Mouse (Mus musculus) large intestine, adult 2 months (tissue): ENCODE measurements around the gene Rnf215. TPM values are rescaled to one million over a fixed set of nuclear protein-coding genes. Genes with fewer than 3 reads are reported as not detected.

Source experiments
- DNase-seq: peaks from one replicate; pipeline ENCODE4 v3.0.0-alpha.2; 2012; ENCODE audit warnings: low read depth, low spot score
- WGBS: fragments of 180-500 bp; shearing (Covaris S2); methylation state at CpG from one replicate; pipeline ENCODE4 v1.1.7; 2018; 5-methylcytosine and 5-hydroxymethylcytosine counted together
- polyA plus RNA-seq: library from polyadenylated mRNA; depleted of rRNA; stranded (reverse); fragments of >200 nt; gene quantifications from 2 replicates; pipeline ENCODE4 v1.2.3, GENCODE M21; 2012

Gene Rnf215
- polyA plus RNA-seq, 1 experiment = 16.1 TPM

DNA sequence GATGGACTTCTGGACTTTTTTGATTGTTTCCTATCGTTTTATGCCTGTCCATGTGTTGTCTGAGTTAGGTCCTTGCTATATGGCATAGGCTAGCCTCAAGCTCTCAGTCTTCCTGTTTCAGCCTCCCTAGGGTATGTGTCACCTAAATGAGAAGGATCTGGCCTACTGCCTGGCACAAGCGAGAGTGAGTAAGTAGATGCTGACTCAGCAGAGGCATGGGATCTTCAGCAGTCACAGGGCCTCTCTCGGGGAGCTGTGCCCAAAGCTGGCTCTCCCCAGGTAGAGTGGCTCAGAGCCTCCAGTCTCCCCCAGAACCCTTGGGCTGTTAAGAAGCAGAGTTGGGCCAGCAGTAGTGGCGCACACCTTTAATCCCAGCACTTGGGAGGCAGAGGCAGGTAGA is 7.3 kb downstream of the Rnf215 start:
- WGBS = 82% methylated on average over 4 of the region's 4 CpGs
- no peak for DNase-seq

DNA sequence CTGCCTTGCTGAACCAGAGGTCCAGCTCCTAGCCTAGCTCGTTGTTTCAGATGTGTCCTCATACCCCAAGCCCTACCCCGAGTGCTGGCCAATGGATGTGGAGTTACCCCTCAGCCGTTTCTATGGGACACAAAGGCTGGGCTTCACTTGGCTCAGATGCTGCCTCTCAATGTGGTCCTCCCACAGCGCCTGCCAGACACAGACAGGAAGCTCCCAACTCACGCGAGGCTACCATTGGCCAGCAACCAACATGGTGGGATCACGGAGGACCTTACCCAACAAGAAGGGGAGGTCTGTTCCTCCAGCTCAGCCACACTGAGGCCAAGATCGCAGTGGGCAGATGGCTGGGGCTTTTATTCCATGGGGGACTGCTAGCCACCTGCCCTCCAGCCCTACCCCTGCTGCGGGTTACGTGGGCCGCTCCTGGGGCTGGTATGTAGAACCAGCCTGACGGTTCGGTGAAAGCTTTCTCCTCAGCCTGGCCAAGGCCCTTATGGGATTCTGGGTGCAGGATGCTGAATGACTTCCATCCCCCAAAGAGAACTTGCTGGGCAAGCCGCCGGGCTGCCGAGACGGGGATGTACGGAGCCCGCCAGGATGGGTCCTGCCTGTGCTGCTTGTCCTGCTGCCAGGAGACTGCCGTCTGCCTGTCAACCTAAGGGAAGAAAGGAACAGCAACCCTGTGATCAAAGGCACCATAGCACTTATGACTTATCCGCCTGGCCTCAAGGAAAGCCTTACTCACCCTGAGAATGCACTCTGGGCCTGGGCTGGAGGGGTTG is 8.5 kb downstream of the Rnf215 start:
- WGBS = 90% methylated on average over 21 of the region's 21 CpGs
- no peak for DNase-seq

DNA sequence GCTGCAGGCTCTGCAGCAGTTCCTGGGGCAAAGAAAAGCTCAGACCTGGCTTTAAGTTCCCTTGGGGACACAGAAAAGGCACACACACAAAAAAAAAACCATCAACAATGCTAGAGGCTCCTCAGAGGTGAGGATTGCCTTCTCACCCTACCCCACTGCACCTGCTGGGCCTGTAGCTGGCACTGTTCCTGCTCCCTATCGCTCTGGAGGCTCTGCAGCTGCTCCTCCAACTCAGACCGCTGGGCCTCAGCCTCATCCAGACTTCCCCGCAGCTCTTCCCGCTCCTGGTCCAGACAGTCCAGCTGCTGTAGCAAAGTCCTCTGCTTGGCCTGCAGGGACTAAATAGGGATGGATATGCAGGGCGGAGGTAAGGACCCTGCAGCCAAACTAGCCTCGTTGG is 11.4 kb downstream of the Rnf215 start:
- DNase-seq = no peak
- WGBS = 48% methylated on average over 6 of the region's 6 CpGs

DNA sequence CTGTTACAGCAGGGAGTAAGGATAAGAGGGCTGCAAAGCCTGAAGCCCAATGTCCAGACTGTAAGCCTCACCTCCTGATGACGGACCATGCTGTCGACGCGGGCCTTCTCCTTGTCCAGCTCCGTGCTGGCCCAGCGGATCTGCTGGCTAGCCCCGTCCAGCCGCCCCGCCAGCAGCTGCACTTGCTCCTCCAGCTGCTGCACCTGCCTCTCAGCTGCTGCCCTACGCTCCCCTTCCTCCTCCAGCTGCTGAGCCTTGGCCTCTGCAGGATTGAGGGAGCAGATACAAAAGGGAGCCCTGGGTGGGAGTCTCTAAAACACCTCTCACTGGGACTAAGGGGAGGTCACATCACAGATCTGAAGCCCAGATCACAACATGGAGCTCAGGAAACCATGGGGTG is 12.1 kb downstream of the Rnf215 start:
- WGBS = 88% methylated on average over 10 of the region's 10 CpGs
- no peak for DNase-seq

DNA sequence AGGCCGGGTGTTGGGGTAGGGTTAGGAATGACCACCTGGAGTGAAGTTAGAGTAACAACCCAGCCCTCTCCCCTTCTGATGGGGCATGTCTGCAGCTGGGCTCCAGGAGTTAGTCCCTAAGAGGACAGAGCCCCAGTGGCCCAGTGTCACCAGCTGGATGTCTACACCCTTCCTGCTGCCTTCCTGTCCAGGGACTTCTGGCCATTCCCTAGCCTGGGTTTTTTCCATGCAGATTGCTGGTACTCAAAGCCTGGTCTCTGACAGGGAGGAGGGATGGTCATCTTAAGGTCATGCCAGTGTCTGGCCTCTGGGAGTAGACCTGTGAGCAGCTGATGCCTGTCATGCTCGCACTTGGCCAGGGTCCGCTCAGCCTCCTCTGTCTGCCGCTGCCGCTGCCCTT is 13.1 kb downstream of the Rnf215 start:
- DNase-seq = no peak
- WGBS = 94% methylated on average over 5 of the region's 5 CpGs

DNA sequence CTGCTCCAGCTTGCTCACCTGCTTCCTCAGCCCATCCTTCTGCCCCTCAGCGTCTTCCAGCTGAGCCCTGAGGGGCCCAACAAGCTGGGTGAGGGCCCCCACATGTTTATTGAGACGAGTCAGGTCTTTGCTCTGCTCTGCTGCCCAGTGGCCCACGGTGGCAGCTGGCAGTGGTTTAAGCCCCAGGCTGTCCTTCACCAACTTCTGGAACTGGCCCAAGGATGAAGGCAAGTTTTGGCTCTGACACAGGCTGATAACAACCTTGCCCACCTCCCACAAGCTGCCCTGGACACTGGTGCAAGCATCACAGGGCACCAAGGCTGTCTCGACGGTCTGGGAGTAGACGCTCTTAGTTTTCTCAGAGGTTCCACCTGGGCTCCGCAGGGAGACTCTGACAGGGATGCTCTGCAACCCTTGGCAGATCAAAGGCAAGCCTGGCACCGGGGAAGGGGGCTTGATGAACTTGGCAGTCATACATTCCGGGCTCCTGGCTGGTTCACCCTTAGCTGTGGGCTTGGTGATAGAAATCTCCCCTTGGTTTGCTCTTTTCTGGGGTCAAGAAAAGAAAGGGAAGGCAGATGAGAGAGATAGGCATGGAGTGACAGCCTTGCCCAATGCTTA is 13.6 kb downstream of the Rnf215 start:
- no peak for DNase-seq
- WGBS = 88% methylated on average over 9 of the region's 9 CpGs

DNA sequence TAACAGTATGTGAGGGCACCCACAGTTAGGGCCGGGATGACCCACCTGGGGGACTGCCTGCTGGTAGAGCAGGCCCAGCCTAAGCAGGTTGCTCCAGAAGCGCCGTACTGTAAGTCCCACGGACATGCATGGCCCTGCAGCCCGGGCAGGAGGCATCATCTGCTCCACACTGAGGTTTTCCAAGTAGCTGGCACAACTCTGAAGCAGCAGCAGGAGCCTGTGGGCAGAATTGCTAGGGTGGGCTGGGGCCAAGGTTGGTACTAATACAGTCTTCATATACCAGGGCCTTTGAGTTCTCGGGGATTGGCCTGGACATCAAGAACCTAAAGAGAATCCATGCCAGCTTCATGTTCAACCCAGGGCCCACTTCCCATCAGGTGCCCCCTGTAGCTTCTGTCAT is 14.9 kb downstream of the Rnf215 start:
- 93% methylated on average over 6 of the region's 6 CpGs for WGBS
- DNase-seq = no peak

DNA sequence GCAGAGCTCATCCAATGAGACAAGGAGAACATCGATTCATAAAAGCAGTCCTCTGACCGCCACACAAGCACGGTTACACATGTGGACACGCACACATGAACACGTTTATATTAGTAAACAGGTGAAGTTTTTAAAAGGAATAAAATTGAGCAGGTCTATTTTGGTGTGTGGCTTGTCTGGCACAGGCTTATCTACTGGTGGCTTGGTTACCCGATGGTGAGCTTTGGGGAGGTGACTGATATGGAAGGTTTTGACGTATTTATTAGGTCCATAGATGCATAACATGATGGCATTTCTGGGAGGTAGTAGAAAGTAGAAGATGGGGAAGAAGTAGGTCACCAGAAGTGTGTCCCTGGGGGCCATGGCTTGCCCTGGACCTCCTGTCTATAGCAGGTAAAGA is 18.7 kb downstream of the Rnf215 start:
- 93% methylated on average over 7 of the region's 7 CpGs for WGBS
- no peak for DNase-seq

DNA sequence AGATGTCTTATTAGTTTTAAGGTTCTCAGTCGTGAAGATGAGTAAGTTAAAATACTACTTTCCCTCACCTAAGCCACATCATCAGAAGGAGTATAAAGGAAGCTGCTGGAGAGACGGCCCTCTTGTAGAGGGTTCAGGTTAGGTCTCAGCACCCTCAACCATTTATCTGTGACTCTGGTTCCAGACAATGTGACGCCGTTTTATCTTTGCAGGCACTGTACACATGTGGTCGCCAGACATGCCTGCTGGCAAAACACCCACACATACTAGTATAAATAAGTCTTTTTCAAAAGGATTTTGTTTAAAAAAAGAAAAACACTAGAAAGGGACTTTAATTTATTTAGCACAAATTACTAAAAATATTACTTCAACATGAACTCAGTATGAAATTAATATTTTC is 20.6 kb downstream of the Rnf215 start:
- DNase-seq = no peak
- WGBS = 85% methylated on average over 5 of the region's 5 CpGs

DNA sequence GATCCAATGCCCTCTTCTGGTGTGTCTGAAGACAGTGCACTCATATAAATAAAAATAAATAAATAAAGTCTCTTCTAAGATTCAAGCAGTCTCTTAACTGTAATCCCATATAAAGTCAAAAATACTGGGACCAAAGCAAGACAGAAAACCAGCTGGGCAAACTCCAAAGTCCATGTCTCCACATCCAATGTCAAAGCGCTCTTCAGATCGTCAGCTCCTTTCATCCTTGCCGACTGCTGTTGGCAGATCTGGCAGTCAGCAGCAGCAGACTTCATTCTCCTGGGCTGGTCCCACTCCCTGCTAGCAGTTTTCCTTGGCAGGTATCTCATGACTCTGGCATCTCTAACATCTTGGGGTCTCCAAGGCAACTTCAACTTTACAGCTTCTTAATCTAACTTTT is 23.7 kb downstream of the Rnf215 start:
- no peak for DNase-seq
- WGBS = 68% methylated on average over 3 of the region's 3 CpGs

DNA sequence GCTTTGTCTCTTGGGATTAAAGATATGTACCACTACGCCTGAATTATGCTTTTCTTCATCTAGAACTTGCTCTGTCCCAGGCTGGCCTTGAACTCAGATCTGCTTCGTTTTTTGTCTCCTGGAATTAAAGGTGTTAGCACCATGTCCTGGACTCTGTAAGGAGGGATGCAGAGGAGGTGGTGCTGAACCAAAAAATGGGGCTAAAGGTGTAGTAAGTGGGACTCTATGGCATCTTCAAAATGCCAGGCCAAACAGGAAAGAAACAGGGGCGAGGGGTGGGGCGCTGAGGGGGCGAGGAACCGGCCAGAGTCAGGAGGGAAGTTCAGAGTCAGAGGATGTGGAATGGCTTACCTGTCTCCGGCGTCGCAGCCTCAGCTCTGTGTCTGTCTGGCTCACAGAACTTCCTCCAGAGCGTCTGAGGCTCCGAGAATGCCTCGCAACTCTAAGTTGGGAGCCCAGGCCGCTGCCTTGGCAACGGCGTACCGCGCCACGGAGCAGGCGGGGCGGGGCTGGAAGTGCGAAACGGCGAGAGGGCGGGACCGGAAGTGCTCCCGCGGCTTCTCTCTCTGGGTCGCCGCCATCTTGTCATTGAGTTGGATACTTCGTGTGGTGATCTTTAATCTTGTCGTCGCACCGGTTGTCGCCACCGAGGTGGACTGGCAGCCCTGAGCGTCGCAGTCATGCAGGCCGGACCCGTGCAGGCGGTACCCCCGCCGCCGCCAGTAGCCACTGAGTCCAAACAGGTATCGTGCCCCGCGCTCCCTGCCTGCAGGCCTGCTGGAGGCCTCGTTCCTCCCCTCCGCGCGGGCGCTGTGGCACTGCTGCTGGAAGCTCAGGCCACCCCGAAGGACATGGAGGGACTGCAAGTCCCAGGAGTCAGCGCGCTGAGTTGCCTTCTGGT is 25.1 kb downstream of the Rnf215 start, which contains the start of the genes Ccdc157 and Sf3a1:
Gene Ccdc157 (minus strand): TSS at position 486 of the 901 bp plus-strand sequence.
Gene Sf3a1 (plus strand): TSS at position 543 of the 901 bp plus-strand sequence.
- peak; percentile 75 for DNase-seq
- WGBS = 3% methylated on average over 54 of the region's 54 CpGs

DNA sequence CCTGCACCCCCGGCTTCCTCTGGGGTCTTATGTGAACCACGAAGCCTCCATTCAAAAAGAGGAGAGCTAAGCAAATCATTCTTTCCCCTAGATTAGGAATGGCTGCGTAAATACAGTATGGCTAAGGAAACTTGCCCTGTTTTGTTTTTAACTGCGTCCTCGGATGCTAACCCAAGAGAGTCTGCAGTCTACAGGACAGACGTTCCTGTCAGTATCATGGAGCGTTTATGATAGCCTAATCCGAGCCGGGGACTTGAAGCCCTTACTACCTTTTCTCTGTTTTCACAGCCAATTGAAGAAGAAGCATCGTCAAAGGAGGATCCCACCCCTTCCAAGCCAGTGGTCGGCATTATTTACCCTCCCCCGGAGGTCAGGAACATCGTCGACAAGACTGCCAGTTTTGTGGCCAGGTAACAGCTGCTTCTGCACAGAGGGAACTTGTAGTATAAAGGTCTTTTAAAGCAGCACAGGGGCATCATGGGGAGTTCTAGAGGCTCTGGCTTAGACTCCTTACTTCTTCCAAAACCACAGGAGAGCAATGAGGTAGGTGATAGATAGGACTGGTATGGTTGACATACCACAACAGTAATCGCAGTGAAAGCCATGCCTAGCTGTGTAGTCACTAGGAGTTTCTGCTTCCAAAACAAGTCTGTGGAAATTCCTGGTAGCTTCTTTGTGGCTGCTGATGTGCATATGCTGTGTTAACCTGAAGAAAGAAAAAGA is 25.9 kb downstream of the Rnf215 start:
- no peak for DNase-seq
- WGBS = 4% methylated on average over 15 of the region's 15 CpGs

DNA sequence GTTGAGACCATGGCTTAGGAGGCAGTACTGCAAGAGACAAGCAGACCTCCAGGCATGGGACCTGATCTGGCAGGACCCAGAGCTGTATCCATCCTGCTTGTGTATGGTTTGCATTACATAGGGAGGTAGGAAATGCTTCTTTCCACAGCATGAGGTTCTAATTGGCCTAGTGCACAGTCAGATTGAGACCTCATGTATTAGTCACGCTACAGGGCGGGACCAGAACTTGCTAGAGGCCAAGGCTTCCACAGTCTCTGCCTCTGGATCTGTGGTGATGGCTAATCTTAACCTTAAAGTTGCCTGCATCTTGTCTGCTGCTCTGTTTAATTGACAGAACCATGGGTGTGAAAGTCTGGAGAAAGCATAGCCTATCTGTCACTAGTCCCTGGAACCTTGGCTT is 29.7 kb downstream of the Rnf215 start:
- DNase-seq = no peak
- WGBS = 75% methylated on average over 2 of the region's 2 CpGs

DNA sequence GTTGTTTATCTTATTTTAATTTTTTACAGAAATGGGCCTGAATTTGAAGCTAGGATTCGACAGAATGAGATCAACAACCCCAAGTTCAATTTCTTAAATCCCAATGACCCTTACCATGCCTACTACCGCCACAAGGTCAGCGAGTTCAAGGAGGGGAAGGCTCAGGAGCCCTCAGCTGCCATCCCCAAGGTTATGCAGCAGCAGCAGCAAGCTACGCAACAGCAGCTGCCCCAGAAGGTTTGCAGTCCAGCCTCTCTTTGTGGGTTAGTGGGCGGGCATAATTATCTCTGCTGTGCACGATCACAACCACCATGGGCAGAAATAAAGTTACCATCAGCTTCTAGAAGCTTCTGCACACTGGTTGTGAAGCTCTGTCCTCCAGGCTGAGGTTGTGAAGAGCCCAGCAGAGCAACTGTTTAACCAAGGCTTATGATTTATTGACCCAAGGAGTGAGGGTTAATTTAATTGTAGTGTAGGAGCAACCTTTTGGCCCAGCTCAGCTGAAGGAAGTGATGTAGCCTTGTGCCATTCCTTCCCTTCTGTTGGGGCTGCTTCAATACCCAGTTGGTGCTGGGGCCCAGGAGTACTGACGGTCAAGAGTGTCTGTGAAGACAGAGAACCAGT is 31.6 kb downstream of the Rnf215 start:
- no peak for DNase-seq
- WGBS = 69% methylated on average over 7 of the region's 7 CpGs

DNA sequence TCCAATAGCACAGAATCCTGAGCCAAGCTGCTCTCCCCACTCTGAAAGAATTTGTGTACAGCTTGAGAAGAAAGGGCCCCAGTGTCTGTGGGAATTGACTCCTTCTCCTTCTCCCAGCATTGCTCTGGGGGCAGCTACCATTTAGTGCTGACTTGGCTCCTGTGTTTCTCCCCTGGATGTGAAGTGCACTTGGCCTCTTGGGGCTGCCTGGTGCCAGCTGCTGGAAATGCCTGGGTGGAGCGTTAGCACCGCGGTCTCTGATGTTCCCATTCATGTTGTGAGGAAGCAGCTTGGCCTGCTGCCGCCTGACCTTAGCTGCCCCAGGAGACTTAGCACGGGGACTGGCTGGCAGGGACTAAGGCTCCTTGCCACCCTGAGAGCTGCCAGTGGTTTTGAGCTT is 39.6 kb downstream of the Rnf215 start:
- WGBS = 79% methylated on average over 5 of the region's 5 CpGs

DNA sequence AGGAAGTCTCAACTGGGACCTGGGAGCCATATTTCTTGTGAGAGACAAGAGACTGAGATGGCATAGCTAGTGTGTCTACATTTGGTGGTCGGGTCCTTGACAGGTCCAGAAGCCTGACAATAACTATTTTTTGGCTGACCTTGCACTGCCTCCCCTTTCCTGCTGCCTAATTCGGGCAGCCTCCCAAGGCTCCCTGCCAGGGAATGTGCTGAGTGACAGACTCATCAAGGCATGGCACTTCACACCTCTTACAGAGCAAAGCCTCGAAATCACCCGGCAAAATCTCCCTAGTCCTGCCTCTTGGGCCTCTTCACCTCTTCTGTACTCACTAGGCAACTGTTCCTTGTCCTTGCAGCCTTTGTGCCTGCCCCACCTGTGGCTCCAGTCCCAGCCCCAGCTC is 42.7 kb downstream of the Rnf215 start:
- DNase-seq = no peak
- 71% methylated on average over 4 of the region's 4 CpGs for WGBS

More for the DNA sequence above, 39.6 kb downstream of the Rnf215 start:
- DNase-seq = no peak

DNA sequence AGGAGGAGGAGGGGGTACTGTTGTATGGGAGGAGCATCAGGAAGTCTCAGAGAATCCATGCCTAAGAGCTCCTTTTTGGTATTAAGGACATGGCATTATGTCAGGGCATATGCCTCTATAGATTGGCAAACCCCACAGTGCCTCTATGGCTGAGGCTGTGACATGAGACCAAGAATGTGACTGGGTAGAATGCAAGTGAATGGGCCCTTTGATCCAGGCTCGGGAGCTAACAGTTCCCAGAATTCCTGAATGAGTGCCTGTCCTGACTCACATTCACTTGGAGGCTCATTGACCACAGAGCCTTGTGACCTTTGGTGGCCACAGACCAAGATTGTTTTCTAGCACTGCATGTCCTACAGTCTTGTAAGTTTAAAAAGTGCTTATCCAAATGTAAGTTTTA is 47.1 kb downstream of the Rnf215 start:
- 14% methylated on average over 1 of the region's 1 CpGs for WGBS
- no peak for DNase-seq

DNA sequence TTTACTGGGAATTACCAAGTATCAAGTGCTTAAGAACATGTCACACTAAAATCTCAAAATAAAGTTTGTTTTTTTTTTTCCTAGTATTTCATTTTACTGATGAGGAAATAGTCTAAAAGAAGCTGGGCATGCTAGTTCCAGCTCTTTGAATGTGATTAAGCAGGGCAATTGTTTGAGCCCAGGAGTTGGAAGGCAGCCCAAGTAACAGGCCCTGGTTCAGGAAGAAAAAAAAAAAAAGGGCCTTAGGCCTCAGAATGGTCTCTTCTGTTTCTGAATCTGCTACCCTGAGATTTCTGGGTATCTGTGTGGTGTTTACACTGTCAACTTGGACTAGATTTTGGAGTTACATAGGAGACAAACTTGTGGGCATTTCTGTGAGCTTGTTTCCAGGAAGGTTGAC is 48.5 kb downstream of the Rnf215 start:
- no peak for DNase-seq

DNA sequence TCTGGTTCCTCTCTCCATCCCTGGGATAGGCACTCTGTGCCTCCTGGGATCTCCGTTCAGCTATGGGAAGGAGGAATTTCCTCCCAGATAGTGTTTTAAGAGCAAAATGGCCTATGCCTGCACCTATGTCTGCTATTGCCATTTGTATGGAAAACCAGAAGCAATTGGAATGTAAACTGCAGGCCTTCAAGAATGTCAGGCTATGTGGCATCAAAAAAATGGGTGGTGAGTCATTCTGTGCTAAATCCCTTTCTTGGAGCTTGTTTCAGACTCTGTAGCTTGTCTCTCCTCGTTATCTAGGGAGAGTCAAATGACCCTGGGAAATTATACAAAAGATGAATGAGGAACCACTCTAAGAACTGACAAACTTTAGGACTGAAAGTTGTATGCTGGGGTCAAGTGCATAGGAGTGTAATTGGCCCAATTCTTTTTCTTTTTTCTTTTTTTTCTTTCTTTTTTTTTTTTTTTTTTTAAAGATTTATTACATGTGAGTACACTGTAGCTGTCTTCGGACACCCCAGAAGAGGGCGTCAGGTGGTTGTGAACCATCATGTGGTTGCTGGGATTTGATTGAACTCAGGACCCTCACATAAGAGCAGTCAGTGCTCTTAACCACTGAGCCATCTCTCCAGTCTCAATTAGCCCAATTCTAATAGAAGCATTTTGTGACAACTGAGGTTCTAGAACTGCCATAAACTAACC is 49.4 kb downstream of the Rnf215 start:
- 30% methylated on average over 4 of the region's 4 CpGs for WGBS

More for the DNA sequence above, 49.4 kb downstream of the Rnf215 start:
- DNase-seq = no peak
